Mouse (Mus musculus) kidney, postnatal 10 days (tissue): ENCODE data around the gene Zp2.

Source experiments
- DNase-seq: peaks from one replicate; pipeline ENCODE4 v3.0.0; 2021; ENCODE audit warnings: mixed read lengths

Gene Zp2

DNA sequence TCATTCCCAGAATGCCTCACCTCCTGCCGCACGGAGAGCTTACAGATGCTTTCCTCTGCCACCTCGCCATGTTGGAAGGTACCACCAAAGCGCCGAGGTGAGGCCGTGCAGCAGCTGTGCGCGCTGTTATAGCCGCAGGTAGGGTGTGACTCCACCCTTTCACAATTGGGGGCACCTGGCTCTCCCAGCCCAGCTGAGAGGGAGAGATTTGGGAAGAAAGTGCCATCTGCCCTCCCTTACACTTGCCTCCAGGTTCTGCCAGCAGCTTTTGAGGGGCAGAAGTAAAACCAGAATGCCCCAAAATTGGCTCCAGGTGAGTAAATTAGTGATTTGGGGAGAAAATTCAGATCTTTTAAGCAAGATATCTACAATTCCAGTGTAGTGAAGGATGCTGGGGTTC lies at the start of gene Zp2:
Zp2 (minus strand) TSS at position 101 of the 400 bp plus-strand sequence.
- DNase-seq: no peak

DNA sequence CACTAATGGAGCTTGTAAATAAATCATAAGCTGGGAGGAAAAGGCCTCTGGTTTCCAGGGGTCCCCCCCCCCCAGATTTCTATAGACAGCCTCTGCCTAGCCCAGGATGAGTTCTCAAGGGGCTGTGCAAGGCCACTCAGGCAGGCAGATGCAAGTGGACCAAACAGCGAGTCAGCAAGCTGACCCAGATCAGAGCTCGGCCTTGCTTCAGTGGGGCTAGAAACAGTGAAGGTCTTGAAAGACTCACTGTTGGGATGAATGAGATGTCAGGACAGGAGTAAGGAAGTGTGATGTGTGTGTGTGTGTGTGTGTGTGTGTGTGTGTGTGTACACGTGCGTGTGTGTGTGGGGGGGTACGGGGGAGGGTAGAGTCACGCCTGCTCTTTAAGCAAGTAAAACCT lies 47.7 kb upstream of the Zp2 start:
- no peak for DNase-seq

DNA sequence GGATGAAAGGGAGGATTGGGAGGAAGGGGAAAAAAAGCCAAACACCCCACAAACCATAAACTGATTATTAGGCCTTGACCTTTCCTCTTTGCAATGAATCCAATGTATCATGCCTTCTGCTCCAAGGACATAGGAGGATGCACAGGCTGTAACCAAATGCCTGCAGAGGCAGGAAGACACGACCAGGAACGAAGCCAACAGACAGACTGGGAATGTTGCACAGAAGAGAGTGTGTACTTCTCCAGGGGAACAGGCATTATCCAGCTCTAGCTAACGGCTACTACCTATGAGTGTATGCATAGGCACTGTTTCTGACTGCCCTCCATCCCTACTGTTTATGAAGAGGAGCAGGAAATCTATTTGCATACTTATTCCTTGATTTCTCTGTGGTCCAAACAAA lies 47.1 kb upstream of the Zp2 start:
- no peak for DNase-seq

- DNase-seq: peak; percentile 76
These were observed 45.1 kb upstream of the Zp2 start for GRCm38 (mm10) chr7:120190150-120190665.

- peak; percentile 68 for DNase-seq
These were observed 44.5 kb upstream of the Zp2 start for GRCm38 (mm10) chr7:120189369-120190149.

DNA sequence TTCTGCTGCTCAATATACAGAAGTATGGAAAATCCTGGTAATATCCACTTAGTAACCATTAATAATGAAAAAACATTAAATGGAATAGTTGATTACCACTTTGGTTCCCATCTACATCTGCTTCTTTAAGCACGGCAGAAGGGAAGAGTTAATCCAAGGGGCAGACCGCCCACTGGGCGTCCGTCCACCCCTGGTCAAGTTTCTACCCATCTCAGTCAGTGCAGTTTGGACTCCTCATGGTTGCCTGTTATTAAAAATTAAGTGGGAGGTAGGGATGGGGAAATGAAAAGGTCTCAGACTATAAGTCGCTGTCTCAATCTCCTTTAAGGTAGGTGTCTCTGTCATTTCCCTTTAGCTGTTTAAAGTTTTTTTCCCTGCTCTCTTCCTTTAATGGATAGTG lies 43.9 kb upstream of the Zp2 start:
- DNase-seq: no peak

- DNase-seq: no peak
These were observed 37.8 kb upstream of the Zp2 start for GRCm38 (mm10) chr7:120182891-120183290.

DNA sequence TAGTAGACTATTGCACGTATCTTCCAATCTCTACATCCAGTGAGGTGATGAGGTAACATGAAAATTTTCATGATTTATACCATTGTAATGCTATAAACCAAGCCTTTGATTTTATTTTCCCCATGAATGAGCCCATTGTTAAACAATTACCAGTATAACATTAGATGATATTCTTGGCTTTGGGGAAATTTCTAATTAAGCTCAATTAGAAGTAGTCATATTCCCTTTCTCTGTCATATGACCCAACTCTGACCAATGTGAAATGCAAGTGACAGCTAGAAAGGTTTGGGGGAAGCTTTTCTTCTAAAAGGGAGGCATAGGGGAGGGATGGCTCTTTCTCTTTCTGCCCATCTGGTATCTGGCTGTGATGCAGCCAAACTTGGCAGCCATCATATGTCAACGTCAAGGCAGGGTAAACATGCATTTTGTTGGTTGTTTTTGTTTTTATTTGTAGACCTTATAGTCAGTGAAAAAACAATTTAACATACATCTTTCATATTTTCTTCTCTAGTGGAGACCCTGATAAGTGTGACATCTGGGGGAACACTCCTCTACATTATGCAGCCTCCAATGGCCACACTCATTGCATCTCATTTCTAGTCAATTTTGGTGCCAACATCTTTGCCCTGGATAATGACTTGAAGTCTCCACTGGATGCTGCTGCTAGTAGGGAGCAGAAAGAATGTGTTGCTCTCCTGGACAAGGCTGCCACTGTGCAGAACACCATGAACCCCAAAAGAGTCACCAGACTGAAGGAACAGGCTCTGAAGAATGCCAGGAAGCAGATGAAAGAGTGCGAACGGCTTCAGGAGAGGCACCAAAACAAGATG lies 36.5 kb upstream of the Zp2 start:
- no peak for DNase-seq

- no peak for DNase-seq
These were observed 35.5 kb upstream of the Zp2 start for GRCm38 (mm10) chr7:120180547-120180946.

DNA sequence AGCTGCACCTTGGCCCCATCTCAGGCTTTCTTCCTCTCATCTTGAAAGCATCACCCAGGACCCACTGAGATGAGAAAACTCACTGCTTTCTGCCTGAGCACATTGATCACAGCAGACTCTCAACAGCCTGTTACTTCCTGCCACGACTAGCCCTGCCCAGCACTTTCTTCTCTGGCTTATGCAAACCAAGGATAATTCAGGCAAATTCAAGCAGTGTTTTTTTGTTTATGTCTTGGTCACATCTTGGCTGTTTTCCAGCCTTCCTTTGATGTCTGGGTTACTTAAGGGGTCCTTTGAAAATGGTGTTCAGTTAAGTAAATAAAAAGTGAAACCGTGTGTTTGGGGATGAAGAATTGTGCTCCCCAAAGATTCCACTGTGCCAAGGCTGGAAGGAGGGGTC lies 33.8 kb upstream of the Zp2 start:
- DNase-seq: no peak

DNA sequence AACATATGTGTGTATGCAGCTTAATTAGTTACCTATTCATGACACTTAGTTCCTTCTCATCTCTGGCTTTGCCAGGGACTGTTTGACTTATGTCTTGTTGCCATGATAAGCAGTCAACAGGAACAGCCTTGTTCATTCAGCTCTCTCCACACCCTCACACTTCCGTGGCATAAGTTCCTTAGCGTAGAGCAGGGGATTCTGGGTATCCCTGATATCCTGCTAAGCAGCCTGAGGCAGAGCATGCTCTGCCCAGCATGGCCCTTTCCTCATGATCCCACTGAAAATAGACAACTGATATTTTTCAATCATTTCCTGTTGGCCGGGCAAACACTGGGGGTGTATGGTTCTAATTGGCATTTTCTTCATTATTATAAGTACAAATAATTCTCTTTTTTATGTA lies 32.5 kb upstream of the Zp2 start:
- no peak for DNase-seq

GRCm38 (mm10) chr7:120174723-120175504 lies 29.8 kb upstream of the Zp2 start:
- no peak for DNase-seq

DNA sequence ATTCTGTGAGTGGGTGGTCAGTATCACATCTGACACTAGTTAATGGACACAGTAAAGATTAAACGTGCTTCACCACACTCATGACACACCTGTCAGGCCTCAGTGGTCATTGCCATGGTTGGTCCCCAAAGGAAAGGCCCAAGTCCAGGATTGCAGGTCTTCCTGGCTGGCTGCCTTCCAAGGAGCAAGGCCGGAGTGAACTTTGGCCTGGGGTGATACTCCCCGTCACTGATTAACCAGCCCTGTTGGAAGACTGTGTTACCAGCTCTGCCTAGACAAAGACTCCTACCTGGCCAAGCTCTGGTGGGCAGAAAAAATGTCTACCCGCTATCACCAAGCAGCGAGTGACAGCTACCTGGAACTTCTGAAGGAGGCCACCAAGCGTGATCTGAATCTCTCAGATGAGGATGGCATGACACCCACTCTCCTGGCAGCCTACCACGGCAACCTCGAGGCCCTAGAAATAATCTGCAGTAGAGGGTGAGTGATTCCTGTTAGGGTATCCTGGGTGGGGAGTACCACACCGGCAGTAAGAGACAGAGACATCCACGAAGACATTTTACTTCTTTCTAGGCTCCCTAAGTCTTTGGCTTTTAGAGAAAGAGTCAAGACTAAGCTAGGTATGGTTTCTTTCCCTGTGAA lies 28.6 kb upstream of the Zp2 start, which contains the start of gene Anks4b:
Anks4b (plus strand) TSS at position 256 of the 642 bp plus-strand sequence.
- peak; percentile 85 for DNase-seq

DNA sequence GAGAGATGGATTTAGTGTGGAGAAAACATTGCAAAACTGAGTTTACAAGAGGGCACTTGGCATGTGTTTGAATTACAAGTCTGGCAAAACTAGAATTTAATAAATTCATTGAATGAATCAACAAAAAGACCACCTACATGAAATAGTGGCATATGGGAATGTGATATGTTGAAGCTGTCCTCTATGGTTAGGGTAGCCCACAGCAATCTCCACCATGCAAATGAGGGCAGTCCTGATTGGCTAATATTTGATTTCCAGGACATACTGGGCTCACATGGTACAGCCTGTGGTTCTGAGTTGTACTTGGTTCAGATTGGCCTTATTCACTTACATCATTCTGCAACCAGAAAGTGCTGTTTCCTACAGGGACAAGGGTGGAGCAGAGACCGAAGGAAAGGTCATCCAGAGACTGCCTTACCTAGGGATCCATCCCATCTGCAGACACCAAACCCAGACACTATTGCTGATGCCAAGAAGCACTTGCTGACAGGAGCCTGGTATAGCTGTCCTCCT lies 27.2 kb upstream of the Zp2 start:
- no peak for DNase-seq

GRCm38 (mm10) chr7:120163581-120164251 lies 18.6 kb upstream of the Zp2 start:
- peak; percentile 57 for DNase-seq

GRCm38 (mm10) chr7:120158121-120158613 lies 13.1 kb upstream of the Zp2 start:
- no peak for DNase-seq

DNA sequence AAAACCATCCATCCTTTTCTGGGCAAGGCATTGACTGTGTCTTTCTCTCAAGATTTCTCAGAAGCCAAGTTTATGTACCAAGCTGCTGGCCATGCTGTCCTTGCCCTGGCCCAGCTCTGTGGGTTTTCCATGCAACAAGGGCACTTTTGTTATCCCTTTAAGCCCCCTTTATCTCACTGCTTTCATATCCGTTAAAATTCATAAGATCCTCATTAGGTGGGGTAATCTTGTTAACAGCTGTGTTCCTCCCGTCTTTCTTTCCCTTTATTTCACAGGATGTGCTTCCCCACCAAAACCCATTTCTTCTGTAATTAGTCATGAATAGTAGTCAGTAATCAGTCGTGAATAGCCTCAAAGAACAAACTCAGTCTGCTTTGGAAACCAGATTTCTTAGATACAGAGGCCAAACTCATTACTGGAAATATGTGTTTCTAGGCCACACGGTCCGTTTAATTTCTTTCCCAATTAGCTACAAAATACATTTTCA lies 12.5 kb upstream of the Zp2 start:
- DNase-seq: no peak

DNA sequence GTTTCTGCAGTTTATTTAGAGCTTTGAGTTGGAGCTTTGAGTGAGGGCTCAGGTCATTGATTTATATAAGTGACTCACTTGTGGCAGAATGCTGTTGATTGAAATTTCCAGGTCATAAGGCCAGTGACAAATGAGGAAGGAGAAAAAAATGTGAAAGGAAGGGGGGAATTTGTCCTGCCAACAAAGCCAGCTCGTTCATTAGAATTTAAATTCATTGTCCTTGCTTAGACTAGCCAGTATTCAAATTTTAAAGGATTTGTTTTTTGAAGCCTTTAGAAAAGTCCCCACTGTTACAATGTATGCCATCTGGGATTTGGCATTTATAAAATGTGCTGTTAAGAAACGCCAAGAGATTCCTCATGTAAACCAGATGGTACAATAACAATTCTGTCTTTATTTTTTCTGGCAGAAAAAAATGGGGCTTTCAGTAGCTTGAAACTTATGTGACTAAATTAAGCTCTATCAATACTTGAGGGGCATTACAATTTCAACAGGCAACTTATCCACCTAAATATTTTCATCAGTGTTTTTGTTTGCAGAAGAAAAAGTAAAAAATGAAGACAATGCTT lies 11.8 kb upstream of the Zp2 start:
- DNase-seq: no peak

DNA sequence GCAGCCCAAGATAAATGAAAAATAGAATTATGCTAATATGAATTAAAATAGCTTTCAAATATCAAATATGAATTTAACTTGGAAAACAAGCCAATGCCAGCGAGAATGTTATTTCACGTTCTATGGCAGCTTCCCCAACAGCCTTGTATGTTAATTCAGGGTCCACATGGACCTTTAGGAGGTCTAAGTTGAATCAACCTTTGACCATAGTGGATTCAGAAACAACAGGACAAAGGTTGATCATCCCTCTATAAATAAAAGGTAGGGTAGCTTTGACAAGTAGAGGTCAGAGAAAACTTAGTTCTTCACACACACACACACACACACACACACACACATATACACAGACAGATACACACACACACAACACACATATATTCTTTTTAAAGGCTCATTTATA lies 5.8 kb upstream of the Zp2 start:
- DNase-seq: no peak

GRCm38 (mm10) chr7:120150257-120150656 lies 5.2 kb upstream of the Zp2 start:
- peak; percentile 11 for DNase-seq

DNA sequence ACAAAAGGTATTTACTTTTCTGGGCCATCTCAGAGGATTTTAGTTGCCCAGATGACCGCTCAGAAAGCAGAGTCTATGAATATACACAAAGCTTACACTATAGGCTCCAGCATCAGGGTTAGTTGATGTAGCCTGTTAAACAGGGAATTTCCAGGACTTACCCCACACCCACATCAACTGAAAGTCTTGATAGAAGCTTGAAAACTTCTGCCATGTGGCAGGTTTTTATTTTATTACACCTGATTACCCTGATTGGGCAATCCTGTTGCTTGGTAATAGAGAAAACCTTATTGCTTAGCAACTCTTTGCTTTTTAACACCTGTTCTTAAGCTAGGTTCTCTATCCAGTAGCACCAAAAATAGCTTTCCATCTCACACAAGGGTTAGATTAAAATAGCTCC lies 2.3 kb downstream of the Zp2 start:
- DNase-seq: no peak
